Mouse (Mus musculus) MEL (cell line): ENCODE data around the gene Plxnc1. TPM values are rescaled to one million over a fixed set of nuclear protein-coding genes. Genes with fewer than 3 reads are reported as not detected.
A peak's percentile ranks its signal among the peaks of the same experiment; 100 is the strongest.

Source experiments
- DNase-seq: peaks from one replicate; pipeline ENCODE4 v3.0.0; 2011; ENCODE audit warnings: low read depth, low spot score
- H3K27ac ChIP-seq: 2 replicates; pipeline ENCODE4 v1.5.1; 2012; ENCODE audit warnings: low read depth, mild to moderate bottlenecking, control low read depth, low read length, moderate library complexity; ENCODE audit not compliant: control insufficient read depth
- H3K27me3 ChIP-seq, 2 experiments: fragments of 150-350 bp in 1 of 2; sonication (generic) in 1 of 2; 2 replicates each; pipeline ENCODE4 v1.6.1; 2012; ENCODE audit warnings: low read length in 2 of 2, mild to moderate bottlenecking in 2 of 2, improper control_type of control experiment in 1 of 2, moderate library complexity in 1 of 2; ENCODE audit not compliant: insufficient read depth in 2 of 2, control insufficient read depth in 1 of 2
- H3K36me3 ChIP-seq, 2 experiments: 2 replicates each; pipeline ENCODE4 v1.6.1; 2012 to 2014; ENCODE audit warnings: low read length in 2 of 2, improper control_type of control experiment in 1 of 2, inconsistent platforms in 1 of 2, mild to moderate bottlenecking in 1 of 2; ENCODE audit not compliant: insufficient read depth in 2 of 2, control insufficient read depth in 1 of 2
- H3K4me1 ChIP-seq, 2 experiments: fragments of 150-350 bp in 1 of 2; sonication (generic) in 1 of 2; 2 replicates each; pipeline ENCODE4 v1.6.1; 2012; ENCODE audit warnings: low read length in 2 of 2, improper control_type of control experiment in 1 of 2, mild to moderate bottlenecking in 1 of 2; ENCODE audit not compliant: insufficient read depth in 2 of 2, control insufficient read depth in 1 of 2
- H3K4me3 ChIP-seq, 2 experiments: fragments of 150-350 bp in 1 of 2; sonication (generic) in 1 of 2; 2 replicates each; pipeline ENCODE4 v1.5.1; 2012; ENCODE audit warnings: low read depth in 2 of 2, low read length in 2 of 2, mild to moderate bottlenecking in 2 of 2, moderate library complexity in 2 of 2, control low read depth in 1 of 2, improper control_type of control experiment in 1 of 2; ENCODE audit not compliant: control insufficient read depth in 1 of 2, insufficient read depth in 1 of 2
- H3K79me2 ChIP-seq: 2 replicates; pipeline ENCODE4 v1.6.1; 2012; ENCODE audit warnings: mild to moderate bottlenecking, low read length, moderate library complexity; ENCODE audit not compliant: control insufficient read depth, poor library complexity, insufficient read depth
- H3K9ac ChIP-seq: 2 replicates; pipeline ENCODE4 v1.6.1; 2012; ENCODE audit warnings: low read depth, mild to moderate bottlenecking, control low read depth, low read length, moderate library complexity; ENCODE audit not compliant: control insufficient read depth, poor library complexity, severe bottlenecking
- H3K9me3 ChIP-seq: fragments of 150-350 bp; sonication (generic); replicated peaks from 2 replicates; pipeline ENCODE4 v1.6.1; 2012; ENCODE audit warnings: mild to moderate bottlenecking, low read length, improper control_type of control experiment, moderate library complexity; ENCODE audit not compliant: insufficient read depth
- CHD2 ChIP-seq: IDR thresholded peaks from 2 replicates; pipeline ENCODE4 v1.6.1; 2011; ENCODE audit warnings: low read length, improper control_type of control experiment
- CTCF ChIP-seq, 3 experiments: IDR thresholded peaks in 2 of 3; conservative IDR thresholded peaks in 1 of 3; 2 replicates each; pipeline ENCODE4 v1.5.1; 2011 to 2012; ENCODE audit warnings: low read length in 3 of 3, low read depth in 2 of 3, mild to moderate bottlenecking in 2 of 3, improper control_type of control experiment in 1 of 3, inconsistent platforms in 1 of 3, mixed read lengths in 1 of 3, moderate library complexity in 1 of 3; ENCODE audit not compliant: control insufficient read depth in 1 of 3, insufficient read depth in 1 of 3, poor library complexity in 1 of 3, severe bottlenecking in 1 of 3
- E2F4 ChIP-seq: IDR thresholded peaks from 2 replicates; pipeline ENCODE4 v1.6.1; 2011; ENCODE audit warnings: low read depth, low read length, improper control_type of control experiment, borderline replicate concordance
- EP300 ChIP-seq, 2 experiments: IDR thresholded peaks; 2 replicates each; pipeline ENCODE4 v1.6.1; 2011; ENCODE audit warnings: improper control_type of control experiment in 2 of 2, low read length in 2 of 2, low read depth in 1 of 2, mild to moderate bottlenecking in 1 of 2
- ETS1 ChIP-seq: IDR thresholded peaks from 2 replicates; pipeline ENCODE4 v1.6.1; 2012; ENCODE audit warnings: low read depth, mild to moderate bottlenecking, inconsistent platforms, low read length, improper control_type of control experiment, moderate library complexity
- GABPA ChIP-seq: IDR thresholded peaks from 2 replicates; pipeline ENCODE4 v1.6.1; 2012; ENCODE audit warnings: low read depth, mild to moderate bottlenecking, inconsistent platforms, low read length, improper control_type of control experiment, moderate library complexity
- HCFC1 ChIP-seq: IDR thresholded peaks from 2 replicates; pipeline ENCODE4 v1.6.1; 2012; ENCODE audit warnings: low read depth, mild to moderate bottlenecking, inconsistent platforms, low read length, improper control_type of control experiment, moderate library complexity
- JUND ChIP-seq: IDR thresholded peaks from 2 replicates; pipeline ENCODE4 v1.6.1; 2011; ENCODE audit warnings: low read depth, mild to moderate bottlenecking, improper control_type of control experiment, low read length
- MAFK ChIP-seq: IDR thresholded peaks from 2 replicates; pipeline ENCODE4 v1.6.1; 2011; ENCODE audit warnings: low read depth, mild to moderate bottlenecking, low read length, improper control_type of control experiment, borderline replicate concordance
- MAX ChIP-seq: IDR thresholded peaks from 2 replicates; pipeline ENCODE4 v1.6.1; 2011; ENCODE audit warnings: low read length, improper control_type of control experiment
- MAZ ChIP-seq: IDR thresholded peaks from 2 replicates; pipeline ENCODE4 v1.6.1; 2012; ENCODE audit warnings: low read depth, mild to moderate bottlenecking, inconsistent platforms, low read length, improper control_type of control experiment
- MXI1 ChIP-seq: IDR thresholded peaks from 2 replicates; pipeline ENCODE4 v1.6.1; 2011; ENCODE audit warnings: mild to moderate bottlenecking, low read depth, low read length, improper control_type of control experiment
- MYB ChIP-seq: IDR thresholded peaks from 2 replicates; pipeline ENCODE4 v1.6.1; 2011; ENCODE audit warnings: mild to moderate bottlenecking, low read depth, low read length, improper control_type of control experiment
- POLR2A ChIP-seq, 2 experiments: IDR thresholded peaks; 2 replicates each; pipeline ENCODE4 v1.6.1; 2011 to 2012; ENCODE audit warnings: low read length in 2 of 2, mild to moderate bottlenecking in 2 of 2, control low read depth in 1 of 2, improper control_type of control experiment in 1 of 2, low read depth in 1 of 2, moderate library complexity in 1 of 2; ENCODE audit not compliant: control insufficient read depth in 1 of 2, insufficient read depth in 1 of 2, poor library complexity in 1 of 2
- POLR2AphosphoS2 ChIP-seq: IDR thresholded peaks from 2 replicates; pipeline ENCODE4 v1.6.1; 2011; ENCODE audit warnings: low read length, improper control_type of control experiment
- RAD21 ChIP-seq: IDR thresholded peaks from 2 replicates; pipeline ENCODE4 v1.6.1; 2011; ENCODE audit warnings: mild to moderate bottlenecking, low read depth, low read length, improper control_type of control experiment
- RCOR1 ChIP-seq: IDR thresholded peaks from 2 replicates; pipeline ENCODE4 v1.6.1; 2012; ENCODE audit warnings: low read depth, mild to moderate bottlenecking, inconsistent platforms, low read length, improper control_type of control experiment
- SMC3 ChIP-seq: IDR thresholded peaks from 2 replicates; pipeline ENCODE4 v1.6.1; 2011; ENCODE audit warnings: low read depth, low read length, improper control_type of control experiment
- TAL1 ChIP-seq: IDR thresholded peaks from 2 replicates; pipeline ENCODE4 v1.6.1; 2012; ENCODE audit warnings: mild to moderate bottlenecking, inconsistent platforms, low read length, moderate library complexity, mixed read lengths
- USF1 ChIP-seq: IDR thresholded peaks from 2 replicates; pipeline ENCODE4 v1.6.1; 2014; ENCODE audit warnings: low read depth, mild to moderate bottlenecking, inconsistent platforms, low read length, improper control_type of control experiment, moderate library complexity
- ZNF384 ChIP-seq: IDR thresholded peaks from 2 replicates; pipeline ENCODE4 v1.6.1; 2012; ENCODE audit warnings: low read depth, mild to moderate bottlenecking, inconsistent platforms, low read length, improper control_type of control experiment
- polyA plus RNA-seq, 2 experiments: library from polyadenylated mRNA; stranded (reverse) in 1 of 2; unstranded in 1 of 2; fragments of >175 nt in 1 of 2; fragments of >200 nt in 1 of 2; gene quantifications; 2 replicates each; pipeline versions ENCODE4 v1.2.1 to v1.2.4; 2012; ENCODE audit warnings: low replicate concordance in 2 of 2, low read depth in 1 of 2; ENCODE audit not compliant: insufficient read length in 2 of 2, insufficient read depth in 1 of 2, missing spikeins in 1 of 2
- total RNA-seq: library from RNA; depleted of rRNA; stranded (reverse); fragments of 300-350 nt; gene quantifications from 2 replicates; pipeline ENCODE4 v1.2.3, GENCODE M21; 2012

Gene Plxnc1
- total and polyA plus RNA-seq, 3 experiments: 15.1 to 30.1 TPM; not detected in 1

GRCm38 (mm10) chr10:94794666-94795244 lies 149.9 kb downstream of the Plxnc1 start:
- H3K36me3 ChIP-seq: peaks cover 2 to 33% of the 10 kb centered on the region in 2 experiments; a peak in 2 of 4 replicates

GRCm38 (mm10) chr10:94793914-94794313 lies 150.7 kb downstream of the Plxnc1 start:
- H3K79me2 ChIP-seq: no peaks in the 10 kb centered on the region
- no peaks in the 10 kb centered on the region for H3K27me3 ChIP-seq
- H3K4me3 ChIP-seq: no peak overlapping the region
- H3K9me3 ChIP-seq: no peaks in the 10 kb centered on the region
- no peak overlapping the region for H3K27ac ChIP-seq
- H3K36me3 ChIP-seq: peaks cover 2 to 35% of the 10 kb centered on the region in 2 experiments; a peak in 2 of 4 replicates
- no peaks in the 10 kb centered on the region for H3K4me1 ChIP-seq
- DNase-seq: no peak
- no peak for TF ChIP-seq GABPA
- no peak for TF ChIP-seq POLR2AphosphoS2
- no peak for TF ChIP-seq POLR2A (IDR thresholded peaks at IDR 0.05; ENCODE audit: control insufficient read depth in 1 of 2, insufficient read depth in 1 of 2, low read depth in 1 of 2, low read length in 2 of 2, poor library complexity in 1 of 2)
- TF ChIP-seq TAL1: no peak
- no peak for TF ChIP-seq RAD21
- no peak for TF ChIP-seq EP300 (IDR thresholded peaks at IDR 0.05; ENCODE audit: low read depth in 1 of 2, low read length in 2 of 2)
- no peak for TF ChIP-seq RCOR1
- no peak for TF ChIP-seq MAFK
- no peak for TF ChIP-seq MAX
- no peak for TF ChIP-seq E2F4
- no peak for TF ChIP-seq JUND
- no peak for TF ChIP-seq HCFC1
- no peak for TF ChIP-seq CHD2
- TF ChIP-seq SMC3: no peak
- TF ChIP-seq ZNF384: no peak
- H3K9ac ChIP-seq: no peak overlapping the region

More at GRCm38 (mm10) chr10:94794666-94795244, 149.9 kb downstream of the Plxnc1 start:
- peak; percentile 16 for DNase-seq
- H3K9ac ChIP-seq: no peak overlapping the region
- no peaks in the 10 kb centered on the region for H3K79me2 ChIP-seq
- no peaks in the 10 kb centered on the region for H3K9me3 ChIP-seq
- TF ChIP-seq USF1 (no peak), EP300 (IDR thresholded peaks at IDR 0.05; ENCODE audit: low read depth in 1 of 2, low read length in 2 of 2) (no peak), ETS1 (no peak), POLR2AphosphoS2 (no peak), RAD21 (no peak), MAFK (no peak), CTCF (IDR thresholded peaks at IDR 0.05 in 2 of 3, conservative IDR thresholded peaks at IDR 0.05 in 1 of 3; ENCODE audit: control insufficient read depth in 1 of 3, insufficient read depth in 1 of 3, low read depth in 2 of 3, low read length in 3 of 3, poor library complexity in 1 of 3, severe bottlenecking in 1 of 3) (no peak), RCOR1 (no peak), MAZ (no peak), MYB (no peak), MXI1 (no peak)
- no peaks in the 10 kb centered on the region for H3K4me1 ChIP-seq
- no peak overlapping the region for H3K27ac ChIP-seq
- no peaks in the 10 kb centered on the region for H3K27me3 ChIP-seq
- no peak overlapping the region for H3K4me3 ChIP-seq
